Mouse (Mus musculus): ENCODE measurements around the gene Itgb2l.

DNA sequence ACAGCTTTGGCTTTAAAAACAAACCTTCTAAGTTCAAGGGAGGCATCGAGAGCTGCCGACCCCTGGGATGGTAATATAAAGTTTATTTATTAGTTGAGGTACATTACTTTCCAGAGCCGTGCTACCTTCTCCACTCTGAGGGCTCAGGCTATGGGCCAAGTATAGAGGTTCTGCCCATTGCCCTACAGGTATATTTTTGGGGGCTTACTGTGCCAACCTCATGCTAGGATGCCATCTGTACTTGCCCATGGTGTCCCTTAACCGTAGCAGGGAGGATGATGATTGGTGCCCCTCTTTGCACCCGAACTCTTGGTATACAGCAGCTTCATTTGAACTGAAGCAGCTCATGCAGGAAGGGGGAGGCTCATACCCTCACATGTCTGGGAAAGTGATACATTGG is 14.2 kb upstream of the Itgb2l start:
- TF ChIP-seq CTCF (IDR thresholded peaks at IDR 0.05; ENCODE audit: extremely low read depth, insufficient read depth, insufficient read length, insufficient replicate concordance) (no peak), POLR2A (IDR thresholded peaks at IDR 0.05; ENCODE audit: low read depth, low read length) (no peak)

All from spleen, adult 2 months (tissue).